Mouse (Mus musculus) brain, adult 2 months (tissue): ENCODE data around the gene Caml.
"Not testable (repeated sequence)": the region's sequence is repeated elsewhere in the genome, so short reads cannot be mapped to it uniquely, and the experiment has no call there.

Source experiments
- DNase-seq: peaks from one replicate; pipeline ENCODE4 v3.0.0; 2011; ENCODE audit warnings: low read depth, low spot score

Gene Caml

DNA sequence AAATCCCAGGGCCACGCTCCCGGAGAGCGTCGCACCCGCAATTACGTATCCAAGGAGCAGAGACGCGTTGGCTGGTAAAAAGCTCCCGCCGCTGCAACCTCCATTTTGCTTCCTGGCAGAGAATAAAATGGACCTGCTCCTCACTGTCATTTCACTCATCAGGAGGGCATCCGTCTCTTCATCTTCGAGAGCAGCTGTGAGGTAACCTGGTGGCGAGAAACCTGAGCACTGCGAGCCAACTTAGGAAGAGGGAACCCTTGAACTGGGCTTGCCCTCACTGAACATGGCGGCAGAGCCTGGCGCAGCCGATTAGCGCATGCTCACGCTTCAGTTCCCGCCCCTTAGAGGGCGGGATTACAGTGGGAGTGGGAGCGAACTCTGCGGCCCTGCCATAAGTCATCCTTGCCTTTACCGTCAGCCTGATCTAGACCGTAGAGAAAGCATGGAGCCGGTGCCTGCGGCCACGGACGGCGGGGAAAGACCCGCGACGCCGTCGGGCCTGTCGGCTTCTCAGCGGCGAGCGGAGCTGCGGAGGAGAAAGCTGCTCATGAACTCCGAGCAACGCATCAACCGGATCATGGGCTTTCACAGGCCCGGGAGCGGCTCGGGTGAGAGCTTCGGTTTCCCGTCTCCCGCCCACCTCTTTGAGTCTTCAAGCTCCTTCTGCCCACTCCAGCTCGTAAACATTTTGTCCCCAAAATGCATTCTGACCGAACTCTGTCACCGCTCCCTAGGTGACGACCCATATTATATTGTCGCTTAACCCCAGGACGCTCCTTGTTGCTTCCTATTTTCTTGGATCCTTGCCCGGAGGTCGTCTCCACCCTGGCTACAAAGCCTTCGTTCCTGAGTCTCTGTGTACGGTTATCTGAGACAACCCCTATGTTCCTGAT, at the start of gene Caml:
TSS of gene Caml (plus strand) at position 357 of the 893 bp plus-strand sequence.
- peak; percentile 96 for DNase-seq

DNA sequence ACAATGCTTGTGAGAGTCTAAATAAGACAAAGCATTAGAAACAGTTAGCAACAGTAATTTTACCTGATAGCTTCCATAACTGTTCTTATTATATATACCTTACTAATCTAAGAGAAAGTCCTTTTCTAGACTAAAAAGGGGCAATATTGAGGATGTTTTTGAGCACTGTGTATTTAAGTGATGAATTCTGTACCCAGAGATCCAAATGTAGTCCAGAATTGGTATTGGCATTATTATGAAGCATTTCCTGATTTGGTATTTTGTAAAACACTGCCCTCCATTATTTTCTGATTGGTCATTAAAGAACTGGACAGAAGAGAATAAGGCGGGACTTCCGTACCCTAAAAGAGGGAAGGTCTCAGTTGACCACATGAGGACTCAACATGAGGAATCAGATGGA, 49.4 kb upstream of the Caml start, which contains the start of gene Tmed9:
TSS of gene Tmed9 (plus strand) at position 301 of the 400 bp plus-strand sequence.
- DNase-seq = no peak

DNA sequence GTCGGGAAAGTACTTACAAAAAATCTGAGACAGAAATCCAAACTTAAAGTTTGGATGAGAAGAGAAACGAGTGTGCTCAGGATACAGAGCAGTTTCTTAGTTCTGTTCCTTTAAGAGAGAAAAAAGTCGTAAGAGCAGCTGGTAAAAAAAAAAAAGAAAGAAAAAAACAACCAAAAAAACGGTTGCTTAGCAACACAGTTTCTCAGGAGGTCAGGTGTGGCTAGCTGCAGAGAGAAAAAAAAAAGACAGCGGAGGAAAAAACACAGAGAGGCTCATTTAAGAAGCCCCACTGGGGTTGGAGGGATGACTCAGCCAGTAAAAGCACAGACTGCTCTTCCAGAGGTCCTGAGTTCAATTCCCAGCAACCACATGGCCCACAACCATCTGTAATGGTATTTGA, 48.5 kb upstream of the Caml start:
- peak; percentile 76 for DNase-seq

DNA sequence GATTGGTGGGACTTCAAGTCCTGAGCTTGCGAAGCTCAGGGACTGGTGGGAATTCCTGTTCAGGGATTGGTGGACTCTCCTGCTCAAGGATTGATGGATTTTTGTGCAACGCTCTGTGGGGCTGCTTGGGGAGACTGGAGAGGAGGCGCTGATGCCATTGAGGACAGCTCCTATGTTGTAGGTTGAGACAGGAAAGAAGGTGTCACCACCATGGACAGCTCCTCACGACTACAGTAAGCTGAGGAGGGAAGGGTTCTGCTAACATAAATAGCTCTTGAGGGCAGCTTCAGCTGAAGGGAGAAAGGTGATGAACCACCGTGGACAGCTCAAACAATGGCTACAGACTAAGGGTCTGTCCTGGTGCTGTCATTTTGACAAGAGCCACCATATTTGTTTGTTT, 46.9 kb upstream of the Caml start:
- no peak for DNase-seq

DNA sequence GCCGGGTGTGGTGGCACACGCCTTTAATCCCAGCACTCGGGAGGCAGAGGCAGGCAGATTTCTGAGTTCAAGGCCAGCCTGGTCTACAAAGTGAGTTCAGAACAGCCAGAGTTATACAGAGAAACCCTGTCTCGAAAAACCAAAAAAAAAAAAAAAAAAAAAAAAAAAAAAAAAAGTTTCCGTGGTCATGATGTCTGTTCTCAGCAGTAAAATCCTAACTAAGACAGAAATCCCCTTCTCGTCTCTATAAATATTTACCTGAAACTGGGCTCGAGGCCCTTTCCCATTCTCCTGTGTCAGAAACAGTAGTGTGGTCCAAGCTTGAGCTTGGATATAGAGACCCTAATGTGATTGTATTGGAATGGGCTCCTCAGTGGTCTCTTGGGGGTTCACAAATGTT, 45.9 kb upstream of the Caml start:
- not testable (repeated sequence) for DNase-seq

DNA sequence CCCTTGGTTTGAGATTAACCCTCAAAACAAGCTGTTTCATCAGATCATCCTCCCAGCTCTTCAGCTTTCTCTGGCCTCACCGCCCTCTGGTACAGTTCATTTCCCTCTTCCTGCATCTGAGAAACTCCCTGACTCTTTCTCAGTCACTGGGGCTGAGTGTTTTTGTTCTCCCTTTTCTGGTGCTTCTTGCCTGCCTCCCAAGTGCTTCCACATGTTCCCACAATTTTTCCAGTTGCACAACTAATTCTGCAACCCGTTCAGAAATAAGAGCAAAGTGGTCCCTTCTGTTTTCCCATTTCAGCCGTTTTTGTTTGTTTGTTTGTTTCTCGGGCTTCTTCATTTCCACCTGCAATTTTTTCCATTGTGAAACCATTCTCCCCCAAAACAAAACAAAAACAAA, 44.7 kb upstream of the Caml start:
- DNase-seq = no peak

DNA sequence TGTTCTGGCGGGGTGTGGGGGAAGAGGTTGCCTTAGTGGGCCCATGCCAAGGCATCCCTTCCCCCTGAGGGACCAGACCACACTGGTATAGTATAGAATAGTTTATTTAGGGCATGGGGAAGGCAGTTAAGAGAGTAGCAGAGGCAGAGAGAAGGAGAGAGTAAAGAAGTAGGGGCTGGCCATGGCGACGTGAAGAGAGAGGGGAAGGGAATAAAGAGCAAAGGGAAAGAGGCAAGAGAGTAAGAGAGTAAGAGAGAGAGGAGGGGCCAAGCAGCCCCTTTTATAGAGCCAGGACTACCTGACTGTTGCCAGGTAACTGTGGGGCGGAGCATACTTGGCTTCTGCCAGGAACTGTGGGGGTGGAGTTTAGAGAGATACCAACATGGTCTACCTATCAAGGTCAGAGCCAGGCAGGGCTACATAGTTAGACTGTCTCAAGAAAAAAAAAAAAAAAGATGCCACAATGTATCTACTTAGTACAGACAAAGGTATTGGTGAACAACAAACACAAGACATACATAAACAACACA, 30.8 kb upstream of the Caml start:
- DNase-seq = no peak

DNA sequence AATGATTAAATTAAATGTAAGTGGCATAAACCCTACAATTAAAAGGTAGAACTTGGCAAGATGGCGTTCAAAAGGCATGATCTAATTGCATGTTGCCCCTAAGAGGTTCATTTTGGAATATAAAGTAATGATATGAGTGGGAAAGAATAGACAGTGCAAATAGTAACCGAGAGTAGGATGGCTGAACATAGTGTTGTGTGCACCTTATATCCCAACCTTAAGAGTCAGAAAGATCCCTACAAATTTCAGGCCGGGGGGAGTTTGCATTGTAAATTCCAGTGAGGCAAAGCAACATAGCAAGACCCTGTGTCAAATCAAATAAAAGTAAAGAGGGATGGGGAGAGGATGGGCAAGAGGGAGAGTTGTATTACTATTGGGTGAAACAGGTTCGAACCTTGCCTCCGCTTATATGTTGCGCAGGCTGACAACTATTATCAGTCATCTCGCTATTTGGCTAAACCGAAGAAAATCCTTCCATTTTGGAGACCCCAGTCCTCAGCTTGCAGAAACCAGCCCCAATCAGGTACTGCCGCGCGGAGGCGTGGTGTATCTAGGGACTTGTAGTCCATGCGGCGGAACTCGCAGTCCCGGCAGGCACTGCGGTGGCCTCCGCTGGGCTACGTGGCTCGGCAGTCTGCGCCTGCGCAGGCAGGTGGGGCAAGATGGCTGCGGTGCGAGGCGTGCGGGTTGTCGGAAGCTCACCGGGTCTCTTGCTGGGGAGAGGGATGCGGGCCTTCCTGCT, 30.1 kb upstream of the Caml start:
- DNase-seq = peak; percentile 98

DNA sequence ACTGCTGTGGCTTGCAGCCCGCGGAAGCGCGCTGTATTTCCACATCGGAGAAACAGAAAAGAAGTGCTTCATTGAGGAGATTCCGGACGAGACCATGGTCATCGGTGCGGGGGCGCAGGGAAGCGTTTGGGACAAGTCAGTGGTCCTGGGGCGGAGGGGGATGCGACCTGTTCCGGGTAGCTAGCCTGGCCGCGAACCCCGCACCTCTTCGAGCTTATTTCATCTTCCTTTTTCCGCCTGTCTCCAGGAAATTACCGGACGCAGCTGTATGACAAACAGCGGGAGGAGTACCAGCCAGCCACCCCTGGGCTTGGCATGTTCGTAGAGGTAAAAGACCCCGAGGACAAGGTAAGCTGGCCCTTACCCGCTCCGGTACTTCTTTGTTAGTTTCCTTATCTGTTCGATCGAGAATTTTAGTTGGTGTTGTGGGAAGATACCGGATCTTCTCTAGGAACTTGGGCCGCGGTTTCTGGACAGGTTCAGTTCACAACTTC, 29.5 kb upstream of the Caml start:
- no peak for DNase-seq

DNA sequence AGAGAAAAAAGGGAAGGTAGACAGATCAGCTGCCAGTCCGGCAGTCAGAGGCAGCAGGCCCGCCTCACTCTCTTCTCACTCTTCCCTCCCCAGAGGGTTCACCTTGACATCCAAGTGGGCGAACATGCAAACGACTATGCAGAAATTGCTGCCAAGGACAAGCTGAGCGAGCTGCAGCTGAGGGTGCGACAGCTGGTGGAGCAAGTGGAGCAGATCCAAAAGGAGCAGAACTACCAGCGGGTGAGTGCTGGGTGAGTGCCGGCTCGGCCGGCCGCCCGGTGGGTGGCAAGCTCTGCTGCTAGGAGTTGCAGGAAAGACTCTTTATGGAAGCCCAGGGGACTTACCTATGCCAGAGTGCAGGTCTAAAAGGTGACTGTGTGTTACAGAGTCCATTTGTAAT, 27.4 kb upstream of the Caml start:
- DNase-seq = peak; percentile 92

DNA sequence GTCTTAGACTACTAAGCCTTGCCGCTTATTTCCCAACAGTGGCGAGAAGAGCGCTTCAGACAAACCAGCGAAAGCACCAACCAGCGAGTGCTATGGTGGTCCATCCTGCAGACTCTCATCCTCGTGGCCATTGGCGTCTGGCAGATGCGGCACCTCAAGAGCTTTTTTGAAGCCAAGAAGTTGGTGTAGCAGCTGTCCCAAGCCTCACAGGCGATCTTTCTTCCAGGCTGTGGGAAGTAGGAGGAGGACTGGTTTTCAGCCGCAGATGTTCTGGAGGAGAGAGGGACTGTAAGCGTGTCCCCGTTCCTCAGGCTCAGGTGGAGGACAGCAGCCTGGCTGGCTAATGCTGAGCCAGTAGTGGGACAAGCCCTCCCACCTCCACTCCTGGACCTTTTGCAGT, 26.0 kb upstream of the Caml start:
- peak; percentile 68 for DNase-seq

DNA sequence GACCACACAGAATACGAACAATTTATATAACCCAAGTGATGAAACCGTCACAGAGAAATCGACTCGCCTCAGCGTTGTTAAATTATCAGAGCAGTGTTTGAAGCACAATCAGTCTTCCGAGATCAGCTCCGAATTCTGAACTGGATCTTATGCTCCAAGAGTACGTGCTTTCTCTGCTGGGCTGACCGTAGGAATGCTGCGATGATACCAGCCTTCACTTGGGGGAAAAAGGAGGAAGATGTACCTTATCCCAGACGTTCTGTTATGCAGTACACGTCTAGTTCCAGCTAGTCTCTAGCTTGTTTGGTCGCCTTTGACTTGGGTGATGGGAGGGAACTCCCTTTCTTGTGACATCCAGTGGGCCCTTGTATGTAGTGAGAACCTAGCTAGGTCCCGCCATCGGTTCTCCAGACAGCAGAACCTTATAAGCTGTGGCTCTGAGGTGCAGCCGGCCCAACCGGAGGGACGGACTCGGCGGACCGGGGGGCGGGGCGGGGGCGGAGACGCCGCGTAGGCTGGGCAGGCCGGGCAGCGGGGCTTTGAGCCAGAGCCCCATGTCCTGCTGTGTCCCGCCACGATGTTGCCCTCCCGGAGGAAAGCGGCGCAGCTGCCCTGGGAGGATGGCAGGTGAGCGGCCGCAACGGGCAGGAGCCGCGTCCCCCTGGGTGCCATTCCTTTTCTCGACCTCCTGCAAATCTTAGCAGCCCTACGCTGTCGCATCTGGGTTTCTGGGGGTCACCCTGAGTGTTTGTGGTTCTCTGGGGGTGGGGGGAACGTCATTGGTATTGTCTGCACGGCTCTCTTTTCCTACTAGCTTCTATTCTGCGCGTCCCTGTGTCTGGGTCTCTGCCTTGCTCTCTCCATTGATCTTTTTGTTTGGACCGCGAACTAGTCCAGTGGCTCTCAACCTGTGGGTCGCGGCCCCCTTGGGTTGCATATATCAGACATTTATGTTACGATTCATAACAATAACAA, 23.0 kb upstream of the Caml start, which contains the start of gene B4galt7:
TSS of gene B4galt7 (plus strand) at position 331 of the 975 bp plus-strand sequence.
- DNase-seq = peak; percentile 89

DNA sequence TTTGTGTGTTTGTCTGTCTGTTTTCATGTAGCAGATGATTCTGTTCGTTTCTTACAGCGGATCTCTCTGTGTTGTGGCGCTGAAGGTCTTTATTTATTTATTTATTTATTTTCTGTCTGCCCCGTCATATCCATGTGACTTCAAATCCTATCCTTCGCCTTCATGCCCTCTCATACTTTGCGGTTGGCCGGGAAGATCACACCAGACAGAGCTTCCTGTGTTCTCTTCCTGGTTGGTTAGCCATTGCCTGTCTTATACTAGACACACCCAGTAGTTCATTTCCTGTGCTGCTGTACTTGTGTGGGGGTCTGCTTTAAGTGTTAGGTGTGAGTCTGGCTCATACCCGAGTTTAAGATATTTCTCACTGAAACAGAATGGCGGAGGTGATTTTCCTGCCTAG, 22.1 kb upstream of the Caml start:
- DNase-seq = peak; percentile 34

DNA sequence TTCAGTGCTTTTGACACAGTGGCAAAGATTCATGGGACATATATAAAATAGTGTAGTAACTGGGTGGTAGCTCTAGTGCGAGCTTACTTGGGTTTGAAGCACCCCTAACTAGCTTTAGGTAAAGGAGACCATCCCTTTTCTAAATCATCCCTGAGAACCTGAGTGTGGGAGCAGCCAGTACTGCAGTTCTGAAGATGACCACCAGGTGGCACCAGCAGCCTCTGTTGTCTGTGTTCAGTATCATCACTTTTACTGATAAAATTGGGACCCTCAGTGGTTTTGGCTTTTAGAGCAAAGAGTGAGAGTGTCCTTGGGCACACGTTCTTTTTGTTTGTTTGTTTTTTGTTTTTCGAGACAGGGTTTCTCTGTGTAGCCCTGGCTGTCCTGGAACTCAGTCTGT, 21.2 kb upstream of the Caml start:
- DNase-seq = peak; percentile 79

DNA sequence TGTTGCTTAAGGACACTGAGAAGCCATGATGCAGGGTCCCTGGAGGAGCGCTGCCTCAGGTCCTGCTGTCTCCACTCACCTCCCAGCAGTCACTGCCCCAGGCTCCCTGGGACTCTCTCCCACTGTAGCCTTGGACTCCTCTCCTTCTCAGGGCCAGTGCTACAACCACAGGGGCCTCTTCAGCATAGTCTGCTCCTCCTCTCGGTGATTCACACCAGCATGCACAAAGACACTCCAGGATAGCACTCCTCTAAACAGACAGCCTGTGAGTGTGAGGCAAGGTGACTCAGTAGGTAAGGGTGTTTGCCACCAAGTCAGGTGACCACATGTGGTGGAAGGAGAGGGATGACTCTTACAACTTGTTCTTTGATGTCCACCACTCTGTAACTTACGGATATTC, 18.2 kb upstream of the Caml start:
- DNase-seq = no peak

DNA sequence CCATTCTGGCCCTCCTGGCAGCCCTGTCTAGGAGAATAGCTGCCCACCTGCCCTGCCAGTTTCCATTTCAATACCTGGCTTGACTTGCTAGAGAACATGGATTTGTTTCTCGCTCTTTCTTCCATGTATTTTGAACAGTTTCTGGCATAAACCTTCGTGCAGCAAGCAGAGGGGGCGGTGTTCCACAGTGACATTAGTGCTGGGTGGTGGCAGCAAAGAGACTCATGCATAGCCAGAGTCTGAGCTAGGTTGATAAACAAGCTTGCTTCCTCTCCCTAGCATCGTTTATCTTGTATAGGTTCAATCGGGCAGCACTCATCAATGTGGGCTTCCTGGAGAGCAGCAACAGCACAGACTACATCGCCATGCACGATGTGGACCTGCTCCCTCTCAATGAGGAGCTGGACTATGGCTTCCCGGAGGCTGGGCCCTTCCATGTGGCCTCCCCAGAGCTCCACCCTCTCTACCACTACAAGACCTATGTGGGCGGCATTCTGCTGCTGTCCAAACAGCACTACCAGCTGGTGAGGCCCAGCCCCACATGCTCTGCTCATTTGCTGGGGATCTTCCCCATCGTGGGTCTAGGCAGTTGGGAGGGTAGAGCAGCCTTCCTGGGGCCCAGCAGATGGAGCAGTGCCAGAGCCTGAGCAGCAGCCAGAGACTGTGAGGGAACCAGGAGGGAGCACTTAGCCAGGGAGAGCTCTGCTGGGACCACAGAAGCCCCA, 15.7 kb upstream of the Caml start:
- peak; percentile 66 for DNase-seq

DNA sequence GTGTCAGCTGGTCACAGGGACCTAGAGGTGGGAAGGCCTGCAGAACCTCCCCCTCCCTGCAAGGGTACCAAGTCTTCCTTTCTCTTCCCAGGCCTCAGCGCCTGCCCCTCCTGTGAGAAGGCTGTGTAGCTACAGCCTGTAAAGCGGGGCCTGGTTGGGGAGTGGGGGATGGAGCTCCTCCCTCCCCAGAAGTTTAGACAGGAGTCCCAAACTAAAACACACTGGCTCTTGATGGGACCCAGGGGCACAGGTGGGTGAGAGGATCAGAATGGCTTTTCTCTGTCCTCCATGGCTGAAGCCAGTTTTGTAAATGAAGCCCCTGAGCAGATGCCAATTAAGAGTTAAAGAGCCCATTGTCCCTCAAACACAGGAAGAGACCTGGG, 15.2 kb upstream of the Caml start:
- DNase-seq = no peak

DNA sequence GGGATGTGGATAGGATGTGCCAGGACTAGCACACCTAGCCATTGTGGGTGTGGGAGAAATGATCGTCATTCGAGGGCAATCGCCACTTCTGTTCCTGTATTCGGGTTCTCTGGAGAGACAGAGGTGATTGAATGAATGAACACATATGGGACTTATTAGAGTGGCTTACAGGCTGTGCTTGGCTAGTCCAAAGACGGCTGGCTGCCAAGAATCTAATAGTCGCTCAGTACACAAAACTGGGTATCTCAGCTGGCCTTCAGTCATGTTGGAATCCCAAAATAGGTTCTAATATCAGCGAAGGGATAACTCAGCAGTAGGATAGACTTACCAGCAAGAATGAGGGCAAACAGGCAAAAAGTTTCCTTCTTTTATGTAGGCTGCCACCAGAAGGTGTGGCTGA, 10.8 kb upstream of the Caml start:
- DNase-seq = no peak

DNA sequence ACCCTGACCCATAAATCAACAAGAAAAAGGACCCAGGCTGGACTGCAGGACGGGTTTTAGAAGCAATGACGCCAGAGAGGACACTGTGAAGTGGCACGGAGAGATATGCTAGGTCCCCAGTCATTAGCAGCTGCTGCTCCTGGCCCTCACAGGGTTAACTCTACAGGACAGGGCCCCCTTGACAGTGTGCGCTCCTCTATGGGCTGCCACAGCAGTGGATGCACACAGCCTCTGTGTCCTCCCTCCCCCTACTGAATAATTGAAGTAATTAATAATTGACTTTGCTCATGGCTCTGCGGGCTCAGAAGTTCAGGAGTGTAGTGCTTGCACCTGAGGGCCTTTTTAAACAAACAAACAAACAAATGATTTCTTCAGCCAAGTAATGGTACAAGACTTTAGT, 9.3 kb upstream of the Caml start:
- no peak for DNase-seq

DNA sequence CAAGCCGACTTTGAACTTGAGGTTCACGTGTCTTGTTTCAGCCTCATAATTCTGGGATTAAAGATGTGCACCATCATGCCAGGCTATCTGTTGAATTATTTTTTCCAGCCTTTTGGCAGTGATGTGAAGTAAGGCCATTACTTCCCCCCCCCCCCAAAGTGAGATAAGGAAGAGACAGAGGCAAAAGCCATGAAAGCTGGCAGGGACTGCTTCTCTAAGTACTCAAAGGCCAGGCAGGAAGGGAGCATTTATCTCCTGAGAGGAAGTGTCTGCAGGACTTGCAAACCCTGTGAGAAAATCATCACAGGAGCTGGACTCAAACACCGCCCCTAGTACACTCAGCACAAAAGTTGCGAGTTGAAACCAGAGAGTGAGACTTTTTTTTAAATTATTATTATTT, 3.5 kb upstream of the Caml start:
- DNase-seq = no peak

DNA sequence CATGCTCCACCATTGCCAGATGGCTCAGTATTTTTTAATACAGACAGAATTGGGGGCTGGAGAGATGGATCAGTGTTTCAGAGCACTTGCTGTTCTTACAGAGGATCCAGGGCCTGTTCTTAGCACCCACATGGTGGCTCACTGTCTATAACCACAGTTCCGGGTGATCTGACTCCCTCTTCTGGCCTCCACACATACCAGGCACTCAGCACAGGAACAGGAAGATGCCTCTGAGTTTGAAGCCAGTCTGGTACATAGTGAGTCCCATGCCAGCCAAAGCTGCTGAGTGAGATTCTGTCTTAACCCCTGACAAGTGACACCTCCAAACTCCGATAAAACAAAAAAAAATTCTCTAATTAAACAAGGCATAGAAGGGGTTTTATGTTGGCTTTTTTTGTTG, 2.5 kb upstream of the Caml start:
- no peak for DNase-seq
